Mouse (Mus musculus): ENCODE results near the gene Dynlt1f. TPM values are rescaled to one million over a fixed set of nuclear protein-coding genes. Genes with fewer than 3 reads are reported as not detected.
"Not testable (repeated sequence)": the region's sequence is repeated elsewhere in the genome, so short reads cannot be mapped to it uniquely, and the experiment has no call there.

The Dynlt1f gene
- polyA plus RNA-seq, 1 experiment from 2014 or later, result 64.6 TPM

DNA sequence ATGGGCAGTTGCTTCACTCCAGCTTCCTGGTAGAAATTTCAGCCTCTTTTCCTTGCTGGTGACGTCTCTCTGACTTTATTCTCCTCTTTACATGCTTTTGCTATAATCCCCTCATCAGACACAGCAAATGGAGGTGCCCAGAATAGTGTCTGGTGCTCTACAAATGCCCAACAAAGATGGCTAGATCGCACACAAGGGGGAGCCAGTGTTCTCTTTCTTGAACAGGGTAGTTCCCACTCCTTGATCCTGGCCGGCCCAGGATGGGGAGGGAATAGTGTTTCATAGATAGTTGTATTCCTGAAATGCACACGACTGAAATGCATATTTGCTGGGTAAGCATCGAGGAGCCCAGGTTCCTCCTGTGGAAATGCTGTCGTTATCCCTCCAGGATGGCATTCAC is 12.8 kb upstream of the Dynlt1f start:
- not testable (repeated sequence) for H3K9me3 ChIP-seq (replicated peaks; ENCODE audit: control insufficient read depth, low read length); H3K9ac ChIP-seq (ENCODE audit: low read depth, low read length); H3K4me1 ChIP-seq (ENCODE audit: control insufficient read depth, low read depth, low read length); H3K27ac ChIP-seq (ENCODE audit: low read length); H3K27me3 ChIP-seq (ENCODE audit: control insufficient read depth, insufficient read depth, low read depth, low read length); ATAC-seq (ENCODE audit: low read depth); H3K4me3 ChIP-seq (ENCODE audit: low read depth, low read length); H3K36me3 ChIP-seq (ENCODE audit: control insufficient read depth, insufficient read depth); H3K4me2 ChIP-seq (ENCODE audit: low read depth, low read length)
- WGBS (ENCODE audit: insufficient replicate concordance), result no CpG with 5 or more reads among the region's 6 CpGs

DNA sequence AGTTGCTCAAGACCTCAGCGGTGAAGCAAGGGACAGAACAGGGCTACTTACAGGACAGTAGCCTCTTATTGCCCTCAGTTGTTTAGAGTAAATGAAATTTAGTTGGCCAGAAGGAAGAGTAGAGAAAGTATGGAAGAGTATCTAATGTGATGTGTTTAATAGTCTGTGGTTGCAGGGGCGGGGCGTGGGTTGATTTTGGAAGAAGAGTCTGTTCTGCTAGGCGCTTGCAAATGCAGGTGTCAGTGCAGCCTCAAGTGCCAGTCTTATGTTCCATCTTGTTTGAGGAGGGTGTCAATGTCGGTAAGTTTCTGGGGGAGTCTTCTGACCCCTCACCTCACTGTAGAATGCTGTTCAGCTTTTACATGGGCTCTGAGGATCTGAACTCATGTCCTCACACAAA is 9.7 kb upstream of the Dynlt1f start:
- 65% methylated on average over 4 of the region's 5 CpGs for WGBS (ENCODE audit: insufficient replicate concordance)

DNA sequence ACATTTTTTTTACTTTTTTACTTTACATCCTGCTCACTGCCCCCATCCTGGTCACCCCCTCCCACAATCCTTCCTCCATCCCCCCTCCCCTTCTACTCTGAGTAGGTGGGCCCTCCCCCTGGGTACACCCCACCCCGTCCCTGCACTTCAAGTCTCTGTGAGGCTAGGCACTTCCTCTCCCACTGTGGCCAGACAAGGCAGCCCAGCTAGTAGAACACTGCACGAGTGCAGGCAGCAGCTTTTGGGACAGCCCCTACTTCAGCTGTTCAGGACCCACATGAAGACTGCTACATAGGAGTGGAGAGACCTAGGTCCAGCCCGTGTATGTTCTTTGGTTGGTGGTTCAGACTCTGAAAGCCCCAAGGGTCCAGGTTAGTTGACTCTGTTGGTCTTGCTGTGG is 7.1 kb upstream of the Dynlt1f start:
- not testable (repeated sequence) for H3K4me1 ChIP-seq (ENCODE audit: control insufficient read depth, low read depth, low read length); H3K9me3 ChIP-seq (replicated peaks; ENCODE audit: control insufficient read depth, low read length); ATAC-seq (ENCODE audit: low read depth); H3K27me3 ChIP-seq (ENCODE audit: control insufficient read depth, insufficient read depth, low read depth, low read length); H3K4me2 ChIP-seq (ENCODE audit: low read depth, low read length); H3K9ac ChIP-seq (ENCODE audit: low read depth, low read length); H3K4me3 ChIP-seq (ENCODE audit: low read depth, low read length); H3K27ac ChIP-seq (ENCODE audit: low read length); H3K36me3 ChIP-seq (ENCODE audit: control insufficient read depth, insufficient read depth)
- 19% methylated on average over 3 of the region's 3 CpGs for WGBS (ENCODE audit: insufficient replicate concordance)

More for the DNA sequence above, 9.7 kb upstream of the Dynlt1f start:
- H3K9ac ChIP-seq (ENCODE audit: low read depth, low read length); H3K4me3 ChIP-seq (ENCODE audit: low read depth, low read length); H3K4me1 ChIP-seq (ENCODE audit: control insufficient read depth, low read depth, low read length); H3K36me3 ChIP-seq (ENCODE audit: control insufficient read depth, insufficient read depth); H3K4me2 ChIP-seq (ENCODE audit: low read depth, low read length); ATAC-seq (ENCODE audit: low read depth); H3K9me3 ChIP-seq (replicated peaks; ENCODE audit: control insufficient read depth, low read length); H3K27me3 ChIP-seq (ENCODE audit: control insufficient read depth, insufficient read depth, low read depth, low read length); H3K27ac ChIP-seq (ENCODE audit: low read length): not testable (repeated sequence)

DNA sequence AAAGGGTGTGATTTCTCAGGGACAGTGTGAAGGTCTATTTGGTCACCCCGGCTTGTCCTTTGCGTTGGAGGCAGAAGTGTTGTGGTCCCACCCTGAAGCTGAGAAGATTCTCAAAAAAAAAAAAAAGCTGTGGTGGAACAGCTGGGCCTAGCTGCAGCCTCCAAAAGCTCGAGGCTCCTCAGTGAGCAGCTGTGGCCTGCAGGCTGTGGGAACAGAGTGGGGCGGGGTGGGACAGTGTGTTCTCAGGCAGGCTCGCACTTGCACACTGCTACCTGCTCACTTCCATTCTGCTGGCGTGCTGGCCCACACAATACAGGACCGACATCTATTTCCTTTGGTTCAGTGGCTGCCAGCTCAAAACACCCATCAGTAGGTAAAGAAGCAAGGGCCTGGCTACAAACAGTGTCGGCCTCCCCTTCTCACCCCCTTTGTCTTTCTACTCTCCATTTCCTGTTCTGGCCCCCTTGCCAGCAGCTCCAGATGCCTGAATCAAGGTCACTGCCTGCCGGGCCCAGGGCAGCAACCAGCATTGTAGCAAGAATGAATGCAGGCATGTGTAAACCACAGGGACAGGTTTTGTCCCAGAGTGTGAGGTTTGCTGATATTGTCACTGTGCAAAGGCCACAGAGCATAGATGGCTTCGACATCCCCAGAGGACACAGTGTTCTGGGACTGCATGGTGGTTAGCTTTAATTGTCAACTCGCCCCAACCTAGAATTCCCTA is 5.6 kb upstream of the Dynlt1f start:
- H3K4me2 ChIP-seq (ENCODE audit: low read depth, low read length); H3K4me3 ChIP-seq (ENCODE audit: low read depth, low read length); H3K9me3 ChIP-seq (replicated peaks; ENCODE audit: control insufficient read depth, low read length); H3K36me3 ChIP-seq (ENCODE audit: control insufficient read depth, insufficient read depth); H3K27ac ChIP-seq (ENCODE audit: low read length); H3K9ac ChIP-seq (ENCODE audit: low read depth, low read length); H3K4me1 ChIP-seq (ENCODE audit: control insufficient read depth, low read depth, low read length); H3K27me3 ChIP-seq (ENCODE audit: control insufficient read depth, insufficient read depth, low read depth, low read length): not testable (repeated sequence)
- peak; percentile 49 for ATAC-seq (ENCODE audit: low read depth)
- 43% methylated on average over 8 of the region's 11 CpGs for WGBS (ENCODE audit: insufficient replicate concordance)

DNA sequence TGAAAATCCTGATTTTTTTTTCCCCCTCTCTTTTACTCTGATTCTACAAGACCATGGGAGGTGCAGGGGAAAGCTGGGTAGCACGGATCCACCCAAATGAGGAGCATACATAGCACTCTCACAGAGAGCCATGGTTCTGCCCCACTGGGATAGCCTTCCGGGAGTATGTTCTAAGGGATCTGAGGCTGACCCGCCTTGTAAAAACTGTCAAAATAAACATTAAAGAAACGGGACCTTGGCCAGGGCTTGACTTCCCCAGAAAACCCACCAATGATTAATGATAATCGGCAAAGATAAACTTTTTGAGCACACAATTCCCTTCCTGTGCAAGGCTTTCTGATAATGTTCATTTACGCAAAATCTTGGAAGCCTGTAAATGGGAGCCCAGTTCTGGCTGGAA is 4.9 kb upstream of the Dynlt1f start:
- not testable (repeated sequence) for H3K4me1 ChIP-seq (ENCODE audit: control insufficient read depth, low read depth, low read length); H3K36me3 ChIP-seq (ENCODE audit: control insufficient read depth, insufficient read depth); H3K9me3 ChIP-seq (replicated peaks; ENCODE audit: control insufficient read depth, low read length); H3K4me3 ChIP-seq (ENCODE audit: low read depth, low read length); H3K9ac ChIP-seq (ENCODE audit: low read depth, low read length); H3K27me3 ChIP-seq (ENCODE audit: control insufficient read depth, insufficient read depth, low read depth, low read length); H3K27ac ChIP-seq (ENCODE audit: low read length); ATAC-seq (ENCODE audit: low read depth); H3K4me2 ChIP-seq (ENCODE audit: low read depth, low read length)
- 58% methylated on average over 6 of the region's 6 CpGs for WGBS (ENCODE audit: insufficient replicate concordance)

DNA sequence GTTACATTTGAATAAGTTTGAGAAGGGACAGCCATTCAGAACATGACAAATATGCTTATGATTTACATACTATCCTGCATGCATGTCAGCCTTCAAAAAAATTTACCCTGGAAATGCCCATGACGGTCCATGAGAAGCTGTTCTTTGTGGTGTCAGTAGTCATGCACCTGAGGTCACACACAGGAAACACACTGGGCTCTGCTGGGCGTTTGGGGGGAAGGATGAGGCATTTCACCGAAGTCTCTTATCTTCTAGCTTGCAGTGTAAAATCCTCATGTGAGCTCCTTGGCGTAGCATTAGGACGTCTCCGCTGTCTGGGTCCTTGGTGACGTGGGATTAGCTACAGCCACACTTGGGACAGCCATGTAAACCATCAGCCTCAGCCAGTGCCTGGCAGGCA is 3.1 kb upstream of the Dynlt1f start, which contains the start of gene Sytl3:
Gene Sytl3, plus strand, starts transcription at position 293 of the 400 bp plus-strand sequence.
- H3K4me2 ChIP-seq (ENCODE audit: low read depth, low read length); H3K27me3 ChIP-seq (ENCODE audit: control insufficient read depth, insufficient read depth, low read depth, low read length); H3K27ac ChIP-seq (ENCODE audit: low read length); H3K9me3 ChIP-seq (replicated peaks; ENCODE audit: control insufficient read depth, low read length); H3K9ac ChIP-seq (ENCODE audit: low read depth, low read length); H3K36me3 ChIP-seq (ENCODE audit: control insufficient read depth, insufficient read depth); H3K4me1 ChIP-seq (ENCODE audit: control insufficient read depth, low read depth, low read length); H3K4me3 ChIP-seq (ENCODE audit: low read depth, low read length); ATAC-seq (ENCODE audit: low read depth): not testable (repeated sequence)
- 26% methylated on average over 4 of the region's 7 CpGs for WGBS (ENCODE audit: insufficient replicate concordance)

DNA sequence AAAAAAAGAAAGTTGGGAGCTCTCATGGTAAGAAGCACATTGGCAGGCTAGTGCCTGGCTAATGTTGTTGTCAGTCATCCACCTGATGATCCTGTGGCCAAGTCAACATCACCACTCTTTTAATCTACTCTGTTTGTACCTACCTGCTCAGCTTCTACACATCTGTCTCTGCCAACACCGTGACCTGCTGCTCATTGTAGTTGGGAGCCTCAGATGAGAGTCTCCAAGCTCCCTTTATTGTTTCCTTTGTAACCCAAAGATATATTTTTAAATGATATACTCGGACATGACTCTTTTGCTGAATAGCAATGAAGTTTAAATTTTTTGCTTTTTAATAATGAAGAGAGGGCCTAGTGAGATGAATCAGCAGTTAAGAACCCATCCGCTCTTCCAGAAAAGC is 771 bp upstream of the Dynlt1f start:
- not testable (repeated sequence) for H3K9ac ChIP-seq (ENCODE audit: low read depth, low read length); H3K4me2 ChIP-seq (ENCODE audit: low read depth, low read length); H3K4me1 ChIP-seq (ENCODE audit: control insufficient read depth, low read depth, low read length); H3K27ac ChIP-seq (ENCODE audit: low read length); H3K4me3 ChIP-seq (ENCODE audit: low read depth, low read length); H3K36me3 ChIP-seq (ENCODE audit: control insufficient read depth, insufficient read depth); ATAC-seq (ENCODE audit: low read depth); H3K27me3 ChIP-seq (ENCODE audit: control insufficient read depth, insufficient read depth, low read depth, low read length); H3K9me3 ChIP-seq (replicated peaks; ENCODE audit: control insufficient read depth, low read length)
- 95% methylated on average over 1 of the region's 3 CpGs for WGBS (ENCODE audit: insufficient replicate concordance)

DNA sequence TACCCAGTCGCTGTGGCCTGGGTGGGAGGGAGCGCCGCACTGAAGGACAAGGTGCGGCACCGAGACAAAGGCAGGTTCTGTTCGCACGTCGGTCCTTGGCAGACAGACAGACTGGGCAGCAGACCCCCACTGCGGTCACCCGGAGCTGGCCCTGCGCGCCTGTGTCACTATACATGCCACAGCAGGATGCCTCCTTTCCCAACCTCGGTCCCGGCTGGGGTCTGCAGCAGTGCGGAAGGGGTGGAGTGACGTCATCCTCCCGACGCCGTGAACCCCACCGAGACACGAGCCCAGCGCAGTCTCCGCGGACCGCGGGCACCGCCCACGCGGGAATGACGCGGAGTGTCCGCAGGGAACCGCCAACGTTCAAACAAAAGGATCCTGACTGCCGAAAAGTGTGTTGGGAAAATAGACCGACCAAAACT is 601 bp downstream of the Dynlt1f start:
- Histone ChIP-seq H3K4me2 (ENCODE audit: low read depth, low read length) (peak overlapping the region; percentile 77), H3K9ac (ENCODE audit: low read depth, low read length) (peak overlapping the region; percentile 69), H3K4me3 (ENCODE audit: low read depth, low read length) (peak overlapping the region; percentile 68)
- under 1% methylated on average over 36 of the region's 36 CpGs for WGBS (ENCODE audit: insufficient replicate concordance)
- not testable (repeated sequence) for H3K27ac ChIP-seq (ENCODE audit: low read length); H3K9me3 ChIP-seq (replicated peaks; ENCODE audit: control insufficient read depth, low read length); H3K27me3 ChIP-seq (ENCODE audit: control insufficient read depth, insufficient read depth, low read depth, low read length); H3K4me1 ChIP-seq (ENCODE audit: control insufficient read depth, low read depth, low read length); H3K36me3 ChIP-seq (ENCODE audit: control insufficient read depth, insufficient read depth)
- peak; percentile 63 for ATAC-seq (ENCODE audit: low read depth)

DNA sequence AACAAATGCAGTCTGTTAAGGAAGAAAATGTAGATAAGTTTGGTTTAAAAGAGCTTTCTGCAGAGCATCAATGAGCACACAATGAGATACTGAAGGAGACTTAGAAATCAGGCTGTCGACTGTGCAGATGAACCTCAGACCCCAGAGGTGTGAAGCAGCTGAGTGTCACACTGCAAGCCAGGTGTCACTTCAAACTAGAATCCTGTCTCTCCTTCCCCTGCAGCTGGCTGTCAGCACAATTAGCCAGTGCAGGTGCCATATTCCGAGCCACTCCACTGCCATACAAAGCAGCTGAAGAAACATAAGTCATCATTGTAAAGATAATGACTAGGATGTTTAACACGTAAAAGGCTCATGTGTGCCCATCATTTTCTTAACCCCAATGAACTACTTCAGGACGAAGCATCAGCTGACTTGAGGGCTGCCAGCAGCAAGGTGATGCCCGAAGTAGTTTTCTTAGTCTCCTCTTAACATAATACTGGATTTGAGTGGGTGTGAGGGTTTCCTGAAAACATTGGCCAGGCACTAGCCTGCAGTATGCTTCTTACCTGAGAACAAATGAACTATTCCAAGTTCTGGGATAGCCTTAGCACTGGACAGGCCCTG is 2.3 kb downstream of the Dynlt1f start:
- not testable (repeated sequence) for H3K4me2 ChIP-seq (ENCODE audit: low read depth, low read length); H3K4me1 ChIP-seq (ENCODE audit: control insufficient read depth, low read depth, low read length); H3K27me3 ChIP-seq (ENCODE audit: control insufficient read depth, insufficient read depth, low read depth, low read length); ATAC-seq (ENCODE audit: low read depth); H3K9ac ChIP-seq (ENCODE audit: low read depth, low read length); H3K36me3 ChIP-seq (ENCODE audit: control insufficient read depth, insufficient read depth); H3K4me3 ChIP-seq (ENCODE audit: low read depth, low read length); H3K27ac ChIP-seq (ENCODE audit: low read length); H3K9me3 ChIP-seq (replicated peaks; ENCODE audit: control insufficient read depth, low read length)
- WGBS (ENCODE audit: insufficient replicate concordance), result 72% methylated on average over 4 of the region's 5 CpGs

Data from liver, embryonic 16.5 days (tissue).